Mouse (Mus musculus): ENCODE data around the gene Gzmg.
"Not testable (repeated sequence)": the region's sequence is repeated elsewhere in the genome, so short reads cannot be mapped to it uniquely, and the experiment has no call there.

Gzmg gene
- long read RNA-seq, experiment 1, result 0 reads
- long read RNA-seq, experiment 2, result 0 reads

DNA sequence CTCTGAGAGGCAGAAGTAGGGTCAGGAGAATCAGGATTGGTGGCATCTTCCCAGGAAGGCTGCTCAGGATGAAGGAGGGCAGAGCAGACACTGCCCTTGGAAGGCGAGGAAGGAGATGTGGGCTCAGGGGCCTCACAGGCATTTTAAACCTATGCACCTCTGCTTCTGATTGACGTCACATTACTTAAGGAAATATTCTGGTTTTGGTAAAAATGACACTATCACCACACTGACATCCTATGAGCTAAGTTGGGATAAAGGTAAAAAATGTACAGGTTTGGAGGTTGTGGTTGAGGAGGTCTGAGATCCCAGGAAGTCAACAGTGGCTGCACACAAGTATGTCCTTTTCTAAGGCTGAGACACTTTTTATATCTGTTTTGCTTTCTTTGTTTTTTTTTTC is at the start of gene Gzmg:
Gzmg (minus strand) TSS at position 101 of the 400 bp plus-strand sequence.
- intact Hi-C loops (cut with DNase I), result not testable (repeated sequence)

DNA sequence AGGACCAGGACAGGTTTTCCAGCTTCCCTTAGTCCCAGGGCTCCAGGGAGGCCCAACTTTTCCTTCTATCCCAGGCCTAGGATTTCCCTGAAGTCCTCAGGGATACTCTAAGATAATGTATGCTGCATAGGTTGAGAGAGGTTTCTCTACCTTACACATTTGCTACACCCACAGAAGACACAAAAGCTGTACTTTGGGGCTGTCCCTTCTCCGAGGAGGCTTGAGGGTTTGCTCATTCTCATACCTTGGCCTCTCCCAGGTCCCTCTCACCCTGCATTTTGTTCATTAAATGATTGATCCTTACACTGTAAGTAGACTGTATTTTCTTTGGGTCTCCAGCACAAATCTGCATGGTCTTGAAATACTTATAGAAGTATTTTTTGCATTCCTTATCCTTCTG is 46.2 kb upstream of the Gzmg start:
- intact Hi-C loops (cut with DNase I), result loop anchor here (10.0 kb wide), 1 partner anchor 189 kb away; no protein-coding TSS in a partner anchor

DNA sequence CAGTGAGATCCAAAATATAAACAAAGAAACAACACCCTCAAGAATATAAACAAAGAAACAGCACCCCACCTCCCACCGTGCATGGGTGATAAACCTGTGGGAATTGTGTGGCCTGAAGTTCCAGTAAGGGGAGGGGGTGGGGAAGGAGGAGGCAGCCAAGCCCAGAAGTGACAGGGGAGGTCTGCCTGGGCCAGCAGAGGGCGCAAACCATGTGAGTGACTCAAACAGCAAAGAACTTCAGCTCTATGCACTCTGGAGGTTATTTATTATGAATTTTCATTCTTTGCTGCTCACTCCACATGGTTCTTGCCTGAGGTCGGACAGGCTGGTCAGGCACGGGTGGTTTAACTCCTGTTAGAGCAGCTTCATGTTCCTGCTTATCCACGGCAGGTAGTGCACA is 45.6 kb upstream of the Gzmg start:
- intact Hi-C loops (cut with DNase I), result loop anchor here (10.0 kb wide), 1 partner anchor 190 kb away; no protein-coding TSS in a partner anchor

DNA sequence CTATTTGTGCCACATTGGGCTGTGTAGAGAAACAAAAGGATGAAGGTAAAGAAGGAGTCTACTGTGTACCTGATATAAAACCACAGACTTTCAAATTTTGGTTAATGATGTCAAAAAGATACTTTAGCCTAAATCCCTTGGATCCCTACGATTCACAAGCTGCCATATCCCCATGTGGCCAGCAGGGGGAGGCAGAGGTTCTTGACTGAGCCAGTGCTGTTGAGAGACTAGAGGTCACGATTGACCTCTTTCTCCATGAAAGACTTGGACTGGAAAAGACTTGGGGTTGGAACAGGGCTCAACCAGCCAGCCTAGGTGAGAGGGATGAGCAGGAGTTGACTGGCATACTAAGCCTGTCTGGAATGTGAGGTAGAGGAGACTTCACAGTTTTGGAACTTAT is 44.6 kb upstream of the Gzmg start:
- intact Hi-C loops (cut with DNase I), result loop anchor here (5.0 to 10.0 kb wide), 2 partner anchors 98 to 191 kb away; no protein-coding TSS in a partner anchor

DNA sequence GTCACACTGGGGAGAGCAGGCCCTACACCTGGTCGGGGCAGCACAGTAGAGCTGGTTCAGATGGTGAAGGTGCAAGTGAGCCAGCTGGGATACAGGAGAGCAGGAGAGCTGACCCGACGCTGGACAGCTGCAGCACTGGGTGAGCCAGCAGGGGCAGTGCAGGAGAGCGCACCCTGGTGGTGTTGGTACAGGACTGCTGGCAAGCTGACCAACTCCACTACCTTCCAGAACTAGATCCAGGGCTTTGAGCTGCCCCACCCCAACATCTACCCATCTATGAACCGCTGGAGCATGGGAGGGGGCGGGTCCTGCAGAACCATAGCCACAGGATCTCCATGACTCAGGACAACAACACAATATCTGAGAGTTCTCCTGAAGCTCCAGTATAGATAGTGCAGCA is 27.6 kb upstream of the Gzmg start:
- intact Hi-C loops (cut with DNase I), result no loop called here

DNA sequence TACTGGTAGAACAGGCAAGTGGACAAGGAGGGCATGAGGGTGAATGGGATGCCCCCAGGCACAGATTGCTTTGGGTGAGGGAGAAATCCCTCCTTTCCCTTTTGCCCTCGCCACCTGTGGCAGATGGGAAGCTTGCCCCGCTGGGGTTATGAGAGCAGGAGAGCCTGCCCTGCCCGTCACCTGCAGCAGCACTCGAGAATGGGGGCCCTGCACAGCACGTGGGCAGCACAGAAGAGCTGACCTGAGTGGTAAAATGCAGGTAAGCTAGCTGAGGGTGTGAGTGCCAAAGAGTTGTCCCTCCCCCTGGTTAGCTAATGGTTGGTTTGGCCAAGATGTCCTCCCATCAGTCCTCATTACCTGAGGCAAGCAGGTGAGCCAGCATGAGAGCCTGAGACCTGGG is 27.1 kb upstream of the Gzmg start:
- intact Hi-C loops (cut with DNase I), result no loop called here

DNA sequence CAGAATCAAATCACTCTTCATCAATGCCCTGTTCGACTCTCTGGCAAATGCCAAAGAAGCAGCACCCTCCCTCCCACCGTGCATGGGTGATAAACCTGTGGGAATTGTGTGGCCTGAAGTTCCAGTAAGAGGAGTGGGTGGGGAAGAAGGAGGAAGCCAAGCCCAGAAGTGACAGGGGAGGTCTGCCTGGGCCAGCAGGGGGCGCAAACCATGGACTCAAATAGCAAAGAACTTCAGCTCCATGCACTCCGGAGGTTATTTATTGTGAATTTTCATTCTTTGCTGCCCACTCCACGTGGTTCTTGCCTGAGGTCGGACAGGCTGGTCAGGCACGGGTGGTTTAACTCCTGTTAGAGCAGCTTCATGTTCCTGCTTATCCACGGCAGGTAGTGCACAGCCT is 18.3 kb upstream of the Gzmg start:
- intact Hi-C loops (cut with DNase I), result loop anchor here (10.0 kb wide), 1 partner anchor 217 kb away; no protein-coding TSS in a partner anchor

DNA sequence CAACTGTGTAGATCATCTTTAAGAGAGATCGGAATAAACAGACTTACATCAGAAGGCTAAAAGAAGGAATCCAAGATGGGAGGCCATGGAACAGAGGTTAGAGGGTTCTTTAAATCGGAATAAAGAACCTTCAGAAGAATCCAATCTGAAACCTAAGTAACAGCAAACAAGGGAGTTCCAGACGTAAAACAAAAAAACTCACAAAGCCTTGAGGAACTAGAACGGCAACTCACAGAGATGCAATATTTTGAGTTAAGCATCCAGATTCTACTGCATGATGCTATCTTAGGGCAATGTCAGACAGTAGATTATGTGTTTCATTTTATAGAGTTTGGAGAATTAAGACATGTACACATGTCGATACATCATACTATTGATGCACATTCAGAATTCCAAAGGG is 15.1 kb upstream of the Gzmg start, which contains the start of gene Gzmn:
Gzmn (minus strand) TSS at position 101 of the 400 bp plus-strand sequence.
- intact Hi-C loops (cut with DNase I), result loop anchor here (10.0 kb wide), 1 partner anchor 220 kb away; no protein-coding TSS in a partner anchor

DNA sequence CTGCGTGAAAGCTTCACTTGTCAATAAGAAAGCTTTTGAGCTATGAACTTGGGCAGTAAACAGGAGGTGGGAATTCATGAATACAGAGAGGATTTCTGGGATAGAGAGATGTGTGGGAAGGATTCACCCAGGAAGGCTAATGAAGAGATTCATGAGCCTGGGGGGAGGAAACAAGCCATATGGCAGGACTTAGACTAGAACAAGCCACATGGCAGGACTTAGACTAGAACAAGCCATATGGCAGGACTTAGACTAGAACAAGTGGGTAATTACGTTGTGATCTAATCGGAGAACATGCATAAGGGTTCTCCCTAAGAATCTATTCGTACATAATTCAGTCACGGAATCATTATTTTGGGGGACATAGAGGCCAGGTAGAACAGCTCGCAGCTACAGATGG is 14.0 kb upstream of the Gzmg start:
- intact Hi-C loops (cut with DNase I), result loop anchor here (10.0 kb wide), 1 partner anchor 221 kb away; no protein-coding TSS in a partner anchor

DNA sequence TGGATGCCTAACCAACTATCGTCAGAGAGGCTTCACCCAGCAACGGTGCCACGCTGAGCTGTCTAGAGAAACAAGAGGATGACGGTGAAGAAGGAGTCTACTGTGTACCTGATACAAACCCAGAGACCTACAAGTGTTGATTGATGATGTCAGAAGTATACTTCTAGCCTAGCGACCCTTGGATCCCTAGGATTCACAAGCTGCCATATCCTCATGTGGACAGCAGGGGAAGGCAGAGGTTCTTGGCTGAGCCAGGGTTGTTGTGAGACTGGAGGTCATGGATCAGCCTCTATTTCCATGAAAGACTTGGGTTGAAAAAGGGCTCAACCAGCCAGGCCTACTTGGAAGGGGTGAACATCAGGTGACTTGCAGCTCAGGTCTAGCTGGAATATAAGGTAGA is 13.4 kb upstream of the Gzmg start:
- intact Hi-C loops (cut with DNase I), result loop anchor here (10.0 kb wide), 1 partner anchor 222 kb away; no protein-coding TSS in a partner anchor

DNA sequence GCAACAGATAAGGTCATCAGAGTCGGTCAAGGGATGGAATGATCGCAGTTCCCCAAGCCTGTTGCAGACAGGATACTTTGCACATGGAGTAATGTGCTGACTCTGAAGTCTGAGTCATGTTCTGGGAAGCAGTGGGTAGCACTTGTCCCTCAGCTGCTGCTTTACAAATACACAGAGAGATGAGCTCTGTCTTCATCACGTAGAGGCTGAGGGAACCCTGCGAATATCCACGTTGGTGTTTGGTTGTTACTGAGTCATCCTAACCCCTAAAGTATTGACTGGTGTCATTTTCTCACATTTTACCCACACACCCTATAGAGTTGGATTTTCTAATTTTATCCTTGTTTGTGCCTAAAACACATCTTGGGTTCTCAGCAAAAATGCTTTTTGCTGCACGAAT is 8.6 kb upstream of the Gzmg start:
- intact Hi-C loops (cut with DNase I), result no loop called here

DNA sequence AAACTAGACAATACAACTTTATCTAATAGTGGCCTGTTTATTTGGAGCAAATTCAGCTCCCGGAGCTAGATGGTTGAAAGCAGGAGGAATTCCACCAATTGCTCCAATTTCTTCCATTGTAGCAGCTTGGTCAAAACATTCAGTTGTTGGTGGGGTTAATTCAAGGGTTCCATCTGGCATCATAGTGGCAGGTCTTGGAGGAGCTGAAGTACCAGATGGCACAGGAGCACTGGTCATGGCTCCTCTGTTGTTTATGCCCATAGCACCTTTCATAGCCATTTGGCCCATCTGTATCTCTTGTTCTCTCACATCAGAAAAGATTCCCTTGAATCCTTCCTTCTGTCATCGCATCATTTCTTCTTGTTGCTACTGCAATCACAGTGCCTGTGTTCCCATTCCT is 2.7 kb upstream of the Gzmg start:
- intact Hi-C loops (cut with DNase I), result no loop called here

DNA sequence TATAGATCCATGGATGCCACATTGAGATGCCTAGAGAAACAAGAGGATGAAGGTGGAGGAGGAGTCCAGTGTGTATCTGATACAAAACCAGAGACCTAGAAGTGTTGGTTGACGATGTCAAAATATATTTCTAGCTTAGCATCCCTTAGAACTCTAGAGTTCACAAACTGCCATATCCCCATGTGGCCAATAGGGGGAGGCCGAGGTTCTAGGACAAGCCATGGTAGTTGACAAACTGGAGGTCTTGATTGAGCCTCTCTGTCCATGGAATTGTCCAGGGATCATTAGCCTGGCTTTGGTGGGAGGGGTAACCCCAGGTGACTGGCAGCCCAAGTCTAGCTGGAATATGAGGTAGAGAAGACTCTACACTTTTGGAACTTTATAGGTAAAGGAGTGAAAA is 4.0 kb downstream of the Gzmg start:
- intact Hi-C loops (cut with DNase I), result no loop called here

DNA sequence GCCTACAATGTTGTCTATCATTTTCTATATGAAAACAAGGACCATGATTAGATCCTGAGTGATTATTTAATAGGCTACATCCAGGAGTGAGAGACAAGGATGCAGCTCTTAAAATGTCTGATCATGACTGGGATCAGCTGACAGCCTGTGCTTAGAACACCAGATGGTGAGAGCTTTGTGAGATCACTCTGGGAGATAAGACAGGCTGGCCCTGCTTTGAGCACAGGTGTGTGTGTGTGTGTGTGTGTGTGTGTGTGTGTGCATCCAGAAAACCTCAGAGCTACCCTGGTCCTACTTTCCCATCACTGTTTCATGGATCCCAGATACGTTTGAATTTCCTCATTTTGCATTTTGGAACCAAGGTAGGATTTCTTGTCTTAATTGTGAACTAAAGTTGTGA is 25.7 kb downstream of the Gzmg start:
- intact Hi-C loops (cut with DNase I), result not testable (repeated sequence)

DNA sequence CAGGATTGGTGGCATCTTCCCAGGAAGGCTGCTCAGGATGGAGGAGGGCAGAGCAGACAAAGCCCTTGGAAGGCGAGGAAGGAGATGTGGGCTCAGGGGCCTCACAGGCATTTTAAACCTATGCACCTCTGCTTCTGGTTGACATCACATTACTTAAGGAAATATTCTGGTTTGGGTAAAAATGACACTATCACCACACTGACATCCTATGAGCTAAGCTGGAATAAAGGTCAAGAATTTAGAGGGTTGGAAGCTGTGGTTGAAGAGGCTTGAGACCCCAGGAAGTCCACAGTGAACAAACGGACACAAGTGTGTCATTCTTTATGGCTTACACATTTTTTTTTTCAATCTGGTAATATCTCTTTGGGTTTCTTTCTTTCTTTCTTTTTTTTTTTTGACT is 26.9 kb downstream of the Gzmg start, which contains the start of gene Gzmd:
Gzmd (minus strand) TSS at position 101 of the 400 bp plus-strand sequence.
- intact Hi-C loops (cut with DNase I), result not testable (repeated sequence)

DNA sequence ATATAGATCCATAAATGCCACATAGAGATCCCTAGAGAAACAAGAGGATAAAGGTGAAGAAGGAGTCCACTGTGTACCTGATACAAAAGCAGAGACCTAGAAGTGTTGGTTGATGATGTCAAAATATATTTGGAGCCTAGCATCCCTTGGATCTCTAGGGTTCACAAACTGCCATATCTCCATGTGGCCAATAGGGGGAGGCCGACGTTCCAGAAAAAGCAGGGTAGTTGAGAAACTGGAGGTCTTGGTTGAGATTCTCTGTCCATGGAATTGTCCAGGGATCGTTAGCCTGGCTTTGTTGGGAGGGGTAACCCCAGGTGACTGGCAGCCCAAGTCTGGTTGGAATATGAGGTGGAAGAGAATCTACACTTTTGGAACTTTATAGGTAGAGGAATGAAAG is 31.0 kb downstream of the Gzmg start:
- intact Hi-C loops (cut with DNase I), result no loop called here

DNA sequence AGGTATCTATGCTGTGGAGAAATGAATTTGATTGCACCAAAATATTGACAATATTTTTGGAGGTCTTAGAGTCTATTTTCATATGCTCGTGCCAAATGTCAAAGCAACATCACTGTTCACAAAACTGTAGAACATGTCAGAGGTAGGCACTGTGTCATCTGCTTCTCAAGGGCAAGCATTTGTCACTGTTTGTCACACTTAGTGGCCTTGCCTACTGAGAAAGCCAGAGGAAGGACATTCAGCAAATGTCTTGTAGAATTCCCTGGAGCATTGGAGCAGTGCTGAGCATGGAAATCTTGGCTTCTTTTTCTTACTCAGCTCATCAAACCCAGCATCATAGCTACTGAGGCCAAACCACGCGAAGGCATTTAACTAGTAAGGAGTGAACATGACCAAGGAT is 35.9 kb downstream of the Gzmg start:
- intact Hi-C loops (cut with DNase I), result no loop called here

DNA sequence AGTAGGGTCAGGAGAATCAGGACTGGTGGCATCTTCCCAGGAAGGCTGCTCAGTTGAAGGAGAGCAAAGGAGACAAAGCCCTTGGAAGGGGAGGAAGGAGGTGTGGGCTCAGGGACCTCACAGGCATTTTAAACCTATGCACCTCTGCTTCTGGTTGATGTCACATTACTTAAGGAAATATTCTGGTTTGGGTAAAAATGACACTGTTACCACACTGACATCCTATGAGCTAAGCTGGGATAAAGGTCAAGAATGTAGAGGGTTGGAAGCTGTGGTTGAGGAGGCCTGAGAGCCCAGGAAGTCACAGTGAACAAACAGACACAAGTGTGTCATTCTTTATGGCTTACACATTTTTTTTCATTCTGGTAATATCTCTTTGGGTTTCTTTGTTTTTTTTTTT is 38.9 kb downstream of the Gzmg start, which contains the start of gene Gzme:
Gzme (minus strand) TSS at position 101 of the 400 bp plus-strand sequence.
- intact Hi-C loops (cut with DNase I), result no loop called here

DNA sequence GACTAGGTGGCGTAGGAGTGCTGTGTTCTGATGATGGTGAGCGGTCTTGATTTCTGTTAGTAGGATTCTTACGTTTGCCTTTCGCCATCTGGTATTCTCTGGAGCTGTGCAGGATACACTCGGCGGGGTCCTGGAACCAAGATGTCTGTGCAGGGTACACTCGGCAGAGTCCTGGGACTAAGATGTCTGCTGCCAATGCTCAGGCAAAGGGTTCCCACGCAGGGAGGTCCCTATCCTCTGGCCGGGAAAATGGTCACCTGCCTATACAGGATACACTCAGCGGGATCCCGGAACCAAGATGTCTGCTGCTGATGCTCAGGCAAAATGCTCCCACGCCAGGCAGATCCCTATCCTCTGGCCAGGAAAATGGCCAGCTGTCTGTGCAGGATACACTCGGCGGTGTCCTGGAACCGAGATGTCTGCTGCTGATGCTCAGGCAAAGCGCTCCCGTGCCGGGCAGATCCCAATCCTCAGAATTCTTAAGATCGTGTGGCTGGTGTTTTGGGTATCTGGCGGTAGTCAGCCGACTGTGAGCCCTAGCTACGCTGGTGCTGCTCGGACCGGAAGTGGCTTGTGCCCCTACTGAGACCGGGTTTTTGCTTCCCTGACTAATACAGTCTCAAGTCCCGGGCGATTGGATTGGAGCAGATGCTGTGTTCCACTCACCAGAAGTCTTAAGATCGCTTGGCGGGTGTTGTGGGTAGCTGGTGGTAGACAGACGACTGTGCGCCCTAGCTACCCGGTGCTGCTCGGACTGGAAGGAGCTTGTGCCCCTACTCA is 43.7 kb downstream of the Gzmg start:
- intact Hi-C loops (cut with DNase I), result not testable (repeated sequence)
